Mouse (Mus musculus) neural tube, embryonic 11.5 days (tissue): Measurements from ENCODE around the gene Txndc2. TPM values are rescaled to one million over a fixed set of nuclear protein-coding genes. Genes with fewer than 3 reads are reported as not detected.
"Not testable (repeated sequence)": the region's sequence is repeated elsewhere in the genome, so short reads cannot be mapped to it uniquely, and the experiment has no call there.

Experiments
- ATAC-seq: fragments of 200-750 bp; cut with Nextera tagmentation; 2 replicates; pipeline ENCODE4 v1.8.0; 2017; ENCODE audit warnings: moderate number of reproducible peaks, mild to moderate bottlenecking, moderate TSS enrichment, moderate library complexity; ENCODE audit not compliant: insufficient read depth, low FRiP score, low TSS enrichment
- DNase-seq: peaks from one replicate; pipeline ENCODE4 v3.0.0-alpha.2; 2015; ENCODE audit warnings: low spot score
- H3K27ac ChIP-seq: fragments of 300-500 bp; sonication (generic); 2 replicates; pipeline ENCODE4 v1.5.1; 2014; ENCODE audit warnings: low read depth, mild to moderate bottlenecking, low read length
- H3K27me3 ChIP-seq: fragments of 300-500 bp; sonication (generic); 2 replicates; pipeline ENCODE4 v1.6.1; 2014; ENCODE audit warnings: mild to moderate bottlenecking, low read length, mixed read lengths; ENCODE audit not compliant: control insufficient read depth, insufficient read depth
- H3K36me3 ChIP-seq: fragments of 300-500 bp; sonication (generic); 2 replicates; pipeline ENCODE4 v1.6.1; 2014; ENCODE audit warnings: mild to moderate bottlenecking, low read length, moderate library complexity, mixed read lengths; ENCODE audit not compliant: control insufficient read depth, insufficient read depth
- H3K4me1 ChIP-seq: fragments of 300-500 bp; sonication (generic); 2 replicates; pipeline ENCODE4 v1.6.1; 2014; ENCODE audit warnings: low read length, mixed read lengths; ENCODE audit not compliant: control insufficient read depth, insufficient read depth
- H3K4me2 ChIP-seq: fragments of 300-500 bp; sonication (generic); 2 replicates; pipeline ENCODE4 v1.6.1; 2014; ENCODE audit warnings: low read depth, mild to moderate bottlenecking, moderate library complexity
- H3K4me3 ChIP-seq: fragments of 300-500 bp; sonication (generic); 2 replicates; pipeline ENCODE4 v1.5.1; 2014; ENCODE audit warnings: low read depth, low read length
- H3K9ac ChIP-seq: fragments of 300-500 bp; sonication (generic); 2 replicates; pipeline ENCODE4 v1.6.1; 2014; ENCODE audit warnings: mild to moderate bottlenecking, low read length
- H3K9me3 ChIP-seq: fragments of 300-500 bp; sonication (generic); 2 replicates; pipeline ENCODE4 v1.6.1; 2016; ENCODE audit warnings: low read length; ENCODE audit not compliant: control insufficient read depth
- WGBS: fragments of 180-500 bp; shearing (Covaris S2); extraction: QIAGEN DNeasy Blood & Tissue Kit; methylation state at CpG from one replicate; pipeline ENCODE4 v1.1.7; 2014; 5-methylcytosine and 5-hydroxymethylcytosine counted together
- polyA plus RNA-seq: library from polyadenylated mRNA; unstranded; fragments of >200 nt; fragmentation: Nextera tagmentation; extraction: Ambion mirVana; gene quantifications from 2 replicates; pipeline ENCODE4 v1.2.1, GENCODE M21; 2014

The Txndc2 gene
- polyA plus RNA-seq, 1 experiment from 2014 or later: 0.12 TPM

- Histone ChIP-seq H3K4me1 (peaks cover 1% of the 10 kb centered on the region; the same call in 1 of the 2 replicates), H3K4me3 (no peak overlapping the region), H3K9me3 (no peaks in the 10 kb centered on the region), H3K27me3 (no peaks in the 10 kb centered on the region), H3K9ac (no peak overlapping the region), H3K4me2 (no peak overlapping the region), H3K27ac (no peak overlapping the region), H3K36me3 (no peaks in the 10 kb centered on the region)
- DNase-seq (no peak), ATAC-seq (no peak)
- WGBS: 72% methylated on average over 5 of the region's 5 CpGs
These were observed 6.0 kb upstream of the Txndc2 start for GRCm38 (mm10) chr17:65647961-65648360.

- H3K27ac ChIP-seq: no peak overlapping the region
- no peak overlapping the region for H3K4me2 ChIP-seq
- H3K27me3 ChIP-seq: no peaks in the 10 kb centered on the region
- H3K4me3 ChIP-seq: no peak overlapping the region
- H3K9me3 ChIP-seq: no peaks in the 10 kb centered on the region
- WGBS: 84% methylated on average over 6 of the region's 6 CpGs
- no peak overlapping the region for H3K9ac ChIP-seq
- peaks cover 9% of the 10 kb centered on the region for H3K4me1 ChIP-seq
- DNase-seq: no peak
- ATAC-seq: no peak
- H3K36me3 ChIP-seq: no peaks in the 10 kb centered on the region
These were observed 5.3 kb upstream of the Txndc2 start for GRCm38 (mm10) chr17:65647226-65647625.

- H3K9ac ChIP-seq: no peak overlapping the region
- H3K9me3 ChIP-seq: no peaks in the 10 kb centered on the region
- no peak overlapping the region for H3K4me3 ChIP-seq
- no peak for ATAC-seq
- H3K4me1 ChIP-seq: peaks cover 10% of the 10 kb centered on the region
- H3K36me3 ChIP-seq: no peaks in the 10 kb centered on the region
- 89% methylated on average over 5 of the region's 5 CpGs for WGBS
- no peak for DNase-seq
- no peak overlapping the region for H3K4me2 ChIP-seq
- H3K27me3 ChIP-seq: no peaks in the 10 kb centered on the region
- no peak overlapping the region for H3K27ac ChIP-seq
These were observed 1.6 kb upstream of the Txndc2 start for GRCm38 (mm10) chr17:65643579-65643978.

- Histone ChIP-seq H3K9me3 (no peaks in the 10 kb centered on the region), H3K27me3 (no peaks in the 10 kb centered on the region), H3K9ac (no peak overlapping the region), H3K4me1 (peaks cover 10% of the 10 kb centered on the region), H3K36me3 (no peaks in the 10 kb centered on the region), H3K4me2 (no peak overlapping the region), H3K4me3 (no peak overlapping the region), H3K27ac (0 out of 2 replicates have a peak overlapping the region, but pooled peaks have one; percentile 20)
- no peak for ATAC-seq
- WGBS: 58% methylated on average over 10 of the region's 10 CpGs
- no peak for DNase-seq
These were observed 1.1 kb upstream of the Txndc2 start for GRCm38 (mm10) chr17:65643051-65643521.

GRCm38 (mm10) chr17:65642578-65642991 lies 617 bp upstream of the Txndc2 start:
- 39% methylated on average over 5 of the region's 5 CpGs for WGBS
- Histone ChIP-seq H3K4me3 (no peak overlapping the region), H3K27ac (0 out of 2 replicates have a peak overlapping the region, but pooled peaks have one; percentile 20), H3K4me1 (peaks cover 10% of the 10 kb centered on the region), H3K36me3 (no peaks in the 10 kb centered on the region), H3K4me2 (no peak overlapping the region), H3K9me3 (no peaks in the 10 kb centered on the region), H3K27me3 (no peaks in the 10 kb centered on the region), H3K9ac (no peak overlapping the region)
- no peak for DNase-seq
- no peak for ATAC-seq

- no peak for DNase-seq
- no peak for ATAC-seq
- Histone ChIP-seq H3K27me3 (no peaks in the 10 kb centered on the region), H3K36me3 (no peaks in the 10 kb centered on the region), H3K9ac (no peak overlapping the region), H3K9me3 (no peaks in the 10 kb centered on the region), H3K27ac (no peak overlapping the region), H3K4me2 (no peak overlapping the region), H3K4me1 (peaks cover 10% of the 10 kb centered on the region), H3K4me3 (no peak overlapping the region)
- WGBS: 94% methylated on average over 1 of the region's 1 CpGs
These were observed 2.8 kb downstream of the Txndc2 start for GRCm38 (mm10) chr17:65639144-65639543.

GRCm38 (mm10) chr17:65635715-65636360 lies 6.1 kb downstream of the Txndc2 start:
- Histone ChIP-seq H3K9ac (no peak overlapping the region), H3K4me2 (no peak overlapping the region), H3K4me1 (no peaks in the 10 kb centered on the region), H3K4me3 (no peak overlapping the region), H3K27me3 (no peaks in the 10 kb centered on the region), H3K9me3 (no peaks in the 10 kb centered on the region), H3K27ac (no peak overlapping the region), H3K36me3 (no peaks in the 10 kb centered on the region)
- ATAC-seq: no peak
- no peak for DNase-seq
- WGBS: 76% methylated on average over 14 of the region's 14 CpGs

GRCm38 (mm10) chr17:65629943-65630342 lies 12.0 kb downstream of the Txndc2 start:
- H3K36me3 ChIP-seq: no peaks in the 10 kb centered on the region
- no peak overlapping the region for H3K4me2 ChIP-seq
- no peak overlapping the region for H3K4me3 ChIP-seq
- no peaks in the 10 kb centered on the region for H3K27me3 ChIP-seq
- DNase-seq (no peak), ATAC-seq (no peak)
- H3K4me1 ChIP-seq: no peaks in the 10 kb centered on the region
- H3K9ac ChIP-seq: no peak overlapping the region
- no peaks in the 10 kb centered on the region for H3K9me3 ChIP-seq
- H3K27ac ChIP-seq: no peak overlapping the region
- WGBS: 80% methylated on average over 6 of the region's 6 CpGs

GRCm38 (mm10) chr17:65628823-65629532 lies 13.0 kb downstream of the Txndc2 start:
- not testable (repeated sequence) for H3K4me1 ChIP-seq, DNase-seq, H3K36me3 ChIP-seq, ATAC-seq, H3K27me3 ChIP-seq, H3K4me2 ChIP-seq, H3K27ac ChIP-seq, H3K9me3 ChIP-seq, H3K9ac ChIP-seq, H3K4me3 ChIP-seq
- WGBS: 83% methylated on average over 13 of the region's 13 CpGs
